Mouse (Mus musculus) embryonic fibroblast, embryonic 13.5 days (primary cell): ENCODE data around the gene Cacng4.

Source experiments
- CTCF ChIP-seq: IDR thresholded peaks from 2 replicates; pipeline ENCODE4 v1.5.1; 2011; ENCODE audit warnings: mild to moderate bottlenecking, control low read depth, low read length, moderate library complexity, borderline replicate concordance; ENCODE audit not compliant: insufficient read depth
- POLR2A ChIP-seq: IDR thresholded peaks from 2 replicates; pipeline ENCODE4 v1.6.1; 2011; ENCODE audit warnings: low read depth, mild to moderate bottlenecking, control low read depth, low read length, moderate library complexity

- no peak for TF ChIP-seq POLR2A
- TF ChIP-seq CTCF: no peak
Measured at GRCm38 (mm10) chr11:107721057-107721456, 73.3 kb downstream of the Cacng4 start.
